ENCODE assay signal across 27 mouse cellular contexts in the genomic region with DNA sequence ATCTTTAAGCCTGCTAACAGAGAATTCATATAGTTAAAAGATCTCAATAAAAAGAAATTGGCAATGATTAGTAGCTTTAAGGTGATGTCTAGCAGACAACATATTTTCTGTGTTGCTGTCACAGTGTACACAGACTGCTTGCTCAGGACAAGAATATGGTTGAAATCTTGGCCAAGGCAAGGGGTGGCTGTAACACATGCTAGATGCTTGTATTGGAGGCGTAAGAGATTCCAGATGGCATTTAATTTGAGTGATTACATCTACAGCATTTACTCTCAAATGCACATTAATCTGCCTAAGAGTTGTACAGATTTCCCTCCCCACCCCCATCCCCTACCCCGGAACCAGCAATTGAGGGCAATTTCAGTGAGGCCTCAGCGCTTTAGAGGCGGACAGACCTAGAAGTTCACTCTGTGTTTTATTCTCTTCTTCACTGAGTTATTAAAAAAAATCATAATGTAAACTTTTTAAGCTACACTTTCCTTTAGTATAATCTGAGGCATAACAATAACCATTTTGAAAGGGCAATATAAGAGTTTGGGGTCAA.
DNase-seq lines count a peak whose midpoint lies in the region; ATAC-seq and TF ChIP-seq lines count a peak whose summit lies in the region.
"Had no signal": no experiment of that assay in that cellular context is flagged by ENCODE, and none has a peak within 500 bp of the region (broad histone marks: within the 10 kb centered on the region; RNA-seq: fewer than 3 reads in every experiment).

No protein-coding gene starts in this region.

- peaks cover 15% of the 10 kb centered on the region for H3K4me1 ChIP-seq in embryonic facial prominence, embryonic 14.5 days (ENCODE audit: control insufficient read depth, insufficient read depth, low read length)

- no peaks in the 10 kb centered on the region for H3K36me3 ChIP-seq in embryonic facial prominence, embryonic 14.5 days (ENCODE audit: control insufficient read depth, insufficient read depth, low read length)
- H3K36me3 ChIP-seq: heart, embryonic 13.5 days; limb, embryonic 15.5 days; neural tube, embryonic 15.5 days; stomach, embryonic 15.5 days had no signal

- WGBS in embryonic facial prominence, embryonic 14.5 days: 50% methylated on average over 4 of the region's 4 CpGs

- no peaks in the 10 kb centered on the region for H3K27me3 ChIP-seq in embryonic facial prominence, embryonic 14.5 days (replicated peaks; ENCODE audit: control insufficient read depth, insufficient read depth, low read length)
- H3K27me3 ChIP-seq: heart, embryonic 13.5 days; limb, embryonic 15.5 days; neural tube, embryonic 15.5 days; stomach, embryonic 15.5 days had no signal

- intact Hi-C loops in gastrocnemius, adult 2 months (cut with DNase I): loop anchor here (2.0 to 10.0 kb wide), 2 partner anchors 128 to 282 kb away; no protein-coding TSS in a partner anchor

- no peak for DNase-seq in gastrocnemius, adult 2 months
- no peak for DNase-seq in gastrocnemius, postnatal 4 days (ENCODE audit: low spot score in 2 of 2)
- DNase-seq in MN1 (ENCODE audit: low spot score): peak; percentile 70
- peak; percentile 86 for DNase-seq in brain, embryonic 14.5 days (ENCODE audit: low read depth)
- peak; percentile 31 for DNase-seq in embryonic facial prominence, embryonic 14.5 days (ENCODE audit: low spot score)
- DNase-seq in kidney, adult 11 months: no peak
- no peak for DNase-seq in lung, postnatal 10 days
- DNase-seq: adrenal gland, adult 2 months; cerebellum, adult 8-10 months; gastrocnemius, postnatal 10 days; heart, adult 11 months; heart, postnatal 14 days; kidney, adult 2 months; left cerebral cortex, postnatal 4 days; lung, embryonic 14.5 days; lung, postnatal 36 days; right cerebral cortex, adult 18-20 months; right cerebral cortex, postnatal 4 days; thymus, postnatal 4 days had no signal

- peak overlapping the region; percentile 97 for H3K27ac ChIP-seq in gastrocnemius, adult 2 months
- H3K27ac ChIP-seq in embryonic facial prominence, embryonic 14.5 days (replicated peaks; ENCODE audit: low read depth, low read length): no peak overlapping the region
- H3K27ac ChIP-seq: heart, embryonic 13.5 days; hindbrain, postnatal 0 days; kidney, postnatal 0 days; left cerebral cortex, adult 2 months; limb, embryonic 15.5 days; liver, embryonic 14.5 days; neural tube, embryonic 15.5 days; stomach, embryonic 15.5 days had no signal

- ATAC-seq in embryonic facial prominence, embryonic 14.5 days (ENCODE audit: low read depth): no peak
- ATAC-seq: hindbrain, postnatal 0 days had no signal

- peak overlapping the region; percentile 34; the same call in 1 of the 2 replicates for H3K9ac ChIP-seq in embryonic facial prominence, embryonic 14.5 days (ENCODE audit: low read depth, low read length)
- H3K9ac ChIP-seq: heart, embryonic 13.5 days; limb, embryonic 15.5 days; liver, embryonic 14.5 days; lung, embryonic 14.5 days; neural tube, embryonic 15.5 days; stomach, embryonic 15.5 days had no signal

- peak overlapping the region; percentile 95 for H3K4me3 ChIP-seq in gastrocnemius, adult 2 months
- H3K4me3 ChIP-seq in embryonic facial prominence, embryonic 14.5 days (ENCODE audit: low read depth, low read length): no peak overlapping the region; the same call in 1 of the 2 replicates
- H3K4me3 ChIP-seq: heart, embryonic 13.5 days; left cerebral cortex, adult 2 months; limb, embryonic 15.5 days; neural tube, embryonic 15.5 days; stomach, embryonic 15.5 days had no signal

- no peak for TF ChIP-seq CTCF in gastrocnemius, adult 2 months (IDR thresholded peaks at IDR 0.05)
- no peak for TF ChIP-seq CTCF in brain, embryonic 14.5 days (IDR thresholded peaks at IDR 0.05; ENCODE audit: borderline replicate concordance, extremely low read depth, insufficient read depth, insufficient read length)

- peak overlapping the region; percentile 88 for H3K4me2 ChIP-seq in embryonic facial prominence, embryonic 14.5 days (ENCODE audit: low read depth, low read length)
- H3K4me2 ChIP-seq: heart, embryonic 13.5 days; limb, embryonic 15.5 days; lung, embryonic 14.5 days; neural tube, embryonic 15.5 days; stomach, embryonic 15.5 days had no signal

- no peak for TF ChIP-seq POLR2A in brain, embryonic 14.5 days (IDR thresholded peaks at IDR 0.05; ENCODE audit: borderline replicate concordance, extremely low read depth, insufficient read depth, insufficient read length, poor library complexity, severe bottlenecking)

- H3K9me3 ChIP-seq in embryonic facial prominence, embryonic 14.5 days (ENCODE audit: control insufficient read depth, low read length): no peaks in the 10 kb centered on the region
- H3K9me3 ChIP-seq: heart, embryonic 13.5 days; limb, embryonic 15.5 days; neural tube, embryonic 15.5 days; stomach, embryonic 15.5 days had no signal

Comparison
In these comparisons a context has a peak if more than half of its experiments do, and no peak if none do; other contexts are left out.
1. DNase-seq: peak in MN1 (single experiment), brain, embryonic 14.5 days (single experiment) and embryonic facial prominence, embryonic 14.5 days (single experiment); none in gastrocnemius, adult 2 months (single experiment), gastrocnemius, postnatal 4 days (0 of 2), kidney, adult 11 months (single experiment) and lung, postnatal 10 days (single experiment).